Mouse (Mus musculus): ENCODE results near the gene Ppp1r14a. TPM values are rescaled to one million over a fixed set of nuclear protein-coding genes. Genes with fewer than 3 reads are reported as not detected.

The Ppp1r14a gene
- total RNA-seq, 1 experiment from 2014 or later, result not detected

DNA sequence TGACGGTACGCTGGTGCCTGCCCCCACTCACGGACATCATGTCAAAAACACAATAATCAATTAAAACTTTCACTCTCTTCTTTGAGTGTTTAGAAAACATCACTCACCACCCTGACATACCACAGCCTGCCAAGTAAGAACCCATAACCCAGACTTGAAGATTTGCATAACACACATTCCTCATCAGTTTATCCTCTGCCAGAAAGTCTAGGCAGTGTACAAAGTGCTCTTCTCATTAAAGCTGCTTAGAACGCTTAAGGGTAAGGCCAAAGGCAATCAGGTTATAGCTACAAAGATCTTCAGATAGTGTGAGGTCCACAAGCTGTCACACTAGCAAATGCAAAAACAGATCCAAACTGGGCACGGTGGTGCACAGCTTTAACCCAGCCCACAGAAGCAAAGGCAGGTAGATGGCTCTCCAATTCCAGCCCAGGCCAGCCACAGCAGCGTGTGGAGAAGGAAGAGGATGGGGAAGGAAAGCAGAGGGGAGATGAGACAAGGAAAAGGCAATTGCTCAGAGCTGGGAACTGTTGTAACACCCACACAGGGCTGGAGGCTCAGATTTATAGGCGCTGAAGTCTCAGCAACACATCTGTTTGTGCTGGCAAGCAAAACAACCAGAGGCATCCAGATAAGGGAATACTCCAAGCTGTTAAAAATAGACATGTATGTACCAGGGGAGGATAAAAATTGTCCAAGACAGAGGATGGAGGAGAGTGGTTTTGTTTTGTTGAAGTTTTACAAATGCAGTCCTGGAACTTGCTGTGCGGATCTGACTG lies 17.2 kb upstream of the Ppp1r14a start:
- no peak for ATAC-seq (replicated peaks in 1 of 2; ENCODE audit: insufficient read depth in 1 of 2, low FRiP score in 2 of 2, low TSS enrichment in 1 of 2, low read depth in 1 of 2, poor library complexity in 2 of 2, severe bottlenecking in 2 of 2)

DNA sequence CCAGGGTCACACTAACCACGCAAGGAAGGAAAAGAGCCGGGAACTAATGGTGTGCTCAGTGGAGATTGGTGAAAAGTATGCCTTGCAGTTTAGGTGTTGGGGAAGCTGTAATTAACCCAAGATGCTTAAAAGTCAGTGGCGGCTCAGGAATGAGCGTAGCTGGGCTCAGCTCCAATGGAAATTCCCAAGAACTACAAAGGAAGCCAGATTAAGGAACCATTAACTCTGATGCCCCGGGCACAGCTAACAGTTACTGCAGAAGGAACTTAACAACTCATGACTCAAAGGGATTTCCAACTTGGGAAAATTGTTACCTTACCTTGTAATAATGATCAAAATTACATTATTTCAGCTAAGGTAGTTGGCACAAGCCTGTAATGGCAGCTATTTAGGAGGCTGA lies 12.4 kb upstream of the Ppp1r14a start:
- no peak for ATAC-seq (replicated peaks in 1 of 2; ENCODE audit: insufficient read depth in 1 of 2, low FRiP score in 2 of 2, low TSS enrichment in 1 of 2, low read depth in 1 of 2, poor library complexity in 2 of 2, severe bottlenecking in 2 of 2)

DNA sequence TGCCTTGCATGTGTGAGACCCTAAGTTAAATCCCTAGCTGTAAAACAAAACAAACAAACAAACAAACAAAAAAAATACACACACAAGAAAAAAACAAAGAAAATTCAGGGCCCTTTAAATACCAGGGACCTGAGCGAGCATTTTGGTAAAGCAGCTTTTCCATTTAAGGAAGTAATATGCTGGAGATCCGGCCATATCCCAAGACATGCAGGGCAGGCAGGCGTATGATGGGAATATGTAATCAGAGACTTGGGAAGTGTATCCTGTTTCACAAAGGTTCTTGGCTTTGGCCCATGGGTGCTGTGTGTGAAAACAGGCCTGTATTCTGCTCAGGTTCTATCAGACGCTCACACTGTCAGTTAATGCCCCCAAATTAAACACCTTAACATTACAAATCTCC lies 11.6 kb upstream of the Ppp1r14a start:
- ATAC-seq (replicated peaks in 1 of 2; ENCODE audit: insufficient read depth in 1 of 2, low FRiP score in 2 of 2, low TSS enrichment in 1 of 2, low read depth in 1 of 2, poor library complexity in 2 of 2, severe bottlenecking in 2 of 2), result no peak

DNA sequence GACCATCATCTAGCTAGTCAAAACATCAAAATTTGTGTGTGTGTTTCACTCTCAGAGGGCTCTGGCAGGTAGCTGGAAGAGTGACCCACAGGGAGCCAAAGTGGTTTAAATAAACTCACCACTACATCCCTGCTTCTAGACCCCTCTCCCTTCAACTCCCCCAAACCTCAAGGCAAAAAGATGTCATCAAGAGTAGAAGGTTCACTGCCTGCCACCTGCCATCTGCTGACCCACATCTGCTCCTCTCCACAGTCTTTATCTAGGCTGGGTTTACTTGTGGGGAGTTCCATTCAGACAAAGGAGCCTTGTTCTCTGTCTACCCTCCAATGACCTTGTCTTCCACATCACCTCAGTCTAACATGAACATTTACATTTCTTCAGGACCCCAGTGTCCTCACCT lies 9.8 kb upstream of the Ppp1r14a start:
- no peak for ATAC-seq (replicated peaks in 1 of 2; ENCODE audit: insufficient read depth in 1 of 2, low FRiP score in 2 of 2, low TSS enrichment in 1 of 2, low read depth in 1 of 2, poor library complexity in 2 of 2, severe bottlenecking in 2 of 2)

DNA sequence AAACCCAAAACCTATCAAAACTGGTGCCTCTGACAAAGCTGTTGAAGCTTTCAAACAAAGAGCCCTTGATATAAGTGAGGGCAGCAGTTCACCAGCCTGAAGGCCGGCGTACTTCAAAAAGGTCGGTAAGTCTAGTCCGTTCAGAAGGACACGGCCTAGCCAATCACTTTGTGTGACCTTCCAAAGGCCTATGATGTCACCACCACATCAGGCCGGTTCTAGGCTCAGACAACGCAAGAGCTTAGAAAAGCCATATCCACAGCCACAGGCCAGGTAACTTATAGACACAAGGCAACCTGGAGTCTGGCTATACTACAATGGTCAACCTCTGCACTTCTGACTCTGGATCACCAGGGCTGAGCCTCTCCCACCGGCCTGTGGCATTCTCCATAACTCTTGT lies 9.2 kb upstream of the Ppp1r14a start:
- no peak for ATAC-seq (replicated peaks in 1 of 2; ENCODE audit: insufficient read depth in 1 of 2, low FRiP score in 2 of 2, low TSS enrichment in 1 of 2, low read depth in 1 of 2, poor library complexity in 2 of 2, severe bottlenecking in 2 of 2)

DNA sequence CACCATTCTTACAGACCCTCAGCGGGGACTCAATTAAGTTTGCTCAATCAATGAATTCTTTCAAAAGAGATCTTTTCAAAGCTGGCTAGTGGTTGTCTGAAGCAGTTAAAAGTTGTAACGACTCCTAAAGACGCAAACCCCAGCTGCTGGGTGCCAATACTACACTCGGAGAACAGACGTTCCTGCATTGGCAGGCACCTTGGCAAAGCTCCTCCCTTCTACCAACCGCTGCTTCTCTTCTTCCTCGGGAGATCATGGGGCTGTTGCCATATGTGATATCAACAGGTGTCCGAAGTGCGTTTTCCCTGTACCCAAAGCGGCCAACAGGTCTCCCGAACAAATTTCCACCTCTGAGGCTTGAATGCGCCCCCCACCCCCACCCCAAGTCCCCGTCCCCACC lies 8.3 kb upstream of the Ppp1r14a start:
- peak in 1 of 2 experiments; percentile 55; a peak in 1 of 4 replicates for ATAC-seq (replicated peaks in 1 of 2; ENCODE audit: insufficient read depth in 1 of 2, low FRiP score in 2 of 2, low TSS enrichment in 1 of 2, low read depth in 1 of 2, poor library complexity in 2 of 2, severe bottlenecking in 2 of 2)

DNA sequence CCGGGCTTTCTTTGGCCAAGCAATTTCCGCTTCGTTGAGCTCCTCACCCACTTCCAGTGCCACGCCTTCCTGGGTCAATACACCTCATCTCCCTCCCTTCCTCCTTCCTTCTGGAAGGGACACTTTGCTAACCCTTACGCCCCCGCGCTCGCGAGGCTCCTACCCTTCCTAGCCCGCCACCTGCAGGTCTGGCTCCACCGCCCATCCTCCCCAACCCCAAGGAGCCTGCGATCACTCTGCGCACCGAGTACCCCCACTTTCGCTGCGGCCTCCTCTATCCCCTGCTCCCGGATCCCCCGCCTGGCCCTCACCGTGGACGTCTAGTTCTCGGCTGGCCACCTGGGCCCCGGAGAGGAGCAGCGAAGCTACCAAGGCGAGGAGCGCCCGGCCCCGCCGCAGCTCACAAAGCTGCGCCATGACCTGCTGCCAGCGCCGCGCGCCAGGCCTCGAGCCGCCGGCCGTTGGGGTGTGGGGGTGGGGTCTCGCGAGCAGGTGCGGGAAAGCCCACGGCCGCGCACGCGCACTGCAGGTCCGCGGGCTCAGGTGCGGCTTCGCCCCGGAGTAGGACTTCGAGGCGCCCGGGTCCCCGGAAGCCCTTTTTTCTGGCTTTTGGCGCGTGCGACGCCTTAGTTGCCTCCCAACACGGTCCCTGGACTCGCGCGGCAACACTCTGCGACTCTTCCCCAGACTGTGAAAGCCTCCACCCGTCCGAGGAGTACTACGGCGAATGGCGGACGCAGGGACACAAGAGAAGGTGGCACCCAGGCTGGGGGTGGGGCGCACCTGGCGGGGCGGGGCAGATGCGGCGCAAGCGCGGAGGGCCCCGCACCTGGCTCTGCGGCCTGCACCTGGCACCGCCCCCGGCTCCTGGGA lies 7.7 kb upstream of the Ppp1r14a start, which contains the start of gene Spint2:
Gene Spint2, minus strand, starts transcription at position 712 of the 873 bp plus-strand sequence.
- ATAC-seq (replicated peaks in 1 of 2; ENCODE audit: insufficient read depth in 1 of 2, low FRiP score in 2 of 2, low TSS enrichment in 1 of 2, low read depth in 1 of 2, poor library complexity in 2 of 2, severe bottlenecking in 2 of 2), result peak; percentile 60 to 66

DNA sequence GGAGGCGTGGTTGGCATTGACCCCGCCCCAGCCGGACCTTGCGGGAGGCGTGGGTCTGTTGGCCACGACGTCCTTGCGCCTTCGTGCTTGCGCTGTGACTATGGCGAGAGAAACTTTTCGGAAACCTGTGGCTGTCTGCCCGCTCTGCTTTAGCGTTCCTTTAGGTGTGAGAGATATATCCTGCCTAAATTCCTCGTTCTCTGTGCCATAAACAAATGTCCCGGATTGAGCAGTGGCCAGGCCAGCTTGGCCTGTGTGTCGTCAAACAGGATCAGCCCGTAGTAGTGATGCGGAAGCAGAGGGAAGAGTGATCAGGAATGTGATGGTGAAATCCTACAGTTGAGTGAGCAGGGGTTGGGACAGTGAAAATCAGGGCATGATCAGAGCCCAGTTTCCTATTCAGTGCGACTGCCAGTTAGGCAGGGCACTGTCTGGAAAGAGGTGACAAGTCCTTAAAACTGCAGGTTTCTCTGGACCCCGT lies 7.0 kb upstream of the Ppp1r14a start:
- peak in 1 of 2 experiments; percentile 57; a peak in 2 of 4 replicates for ATAC-seq (replicated peaks in 1 of 2; ENCODE audit: insufficient read depth in 1 of 2, low FRiP score in 2 of 2, low TSS enrichment in 1 of 2, low read depth in 1 of 2, poor library complexity in 2 of 2, severe bottlenecking in 2 of 2)

DNA sequence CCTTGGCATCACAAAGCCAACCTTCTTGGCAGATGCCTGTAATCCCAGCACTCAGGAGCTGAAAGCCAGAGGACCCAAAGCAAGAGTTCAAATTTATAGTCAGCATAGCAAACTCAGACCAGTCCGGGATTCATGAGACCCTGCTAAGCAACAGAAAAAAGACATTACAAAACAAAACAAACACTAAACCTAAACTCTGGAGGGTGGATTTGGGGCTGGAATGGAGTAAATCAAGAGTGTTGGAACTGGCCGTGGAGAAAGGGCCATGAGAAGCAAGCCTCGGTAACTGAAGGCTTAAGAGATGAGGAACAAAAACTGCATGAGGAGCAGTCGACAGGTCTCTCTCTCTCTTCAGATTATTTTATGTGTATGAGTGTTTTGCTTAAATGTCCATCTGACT lies 5.2 kb upstream of the Ppp1r14a start:
- no peak for ATAC-seq (replicated peaks in 1 of 2; ENCODE audit: insufficient read depth in 1 of 2, low FRiP score in 2 of 2, low TSS enrichment in 1 of 2, low read depth in 1 of 2, poor library complexity in 2 of 2, severe bottlenecking in 2 of 2)

DNA sequence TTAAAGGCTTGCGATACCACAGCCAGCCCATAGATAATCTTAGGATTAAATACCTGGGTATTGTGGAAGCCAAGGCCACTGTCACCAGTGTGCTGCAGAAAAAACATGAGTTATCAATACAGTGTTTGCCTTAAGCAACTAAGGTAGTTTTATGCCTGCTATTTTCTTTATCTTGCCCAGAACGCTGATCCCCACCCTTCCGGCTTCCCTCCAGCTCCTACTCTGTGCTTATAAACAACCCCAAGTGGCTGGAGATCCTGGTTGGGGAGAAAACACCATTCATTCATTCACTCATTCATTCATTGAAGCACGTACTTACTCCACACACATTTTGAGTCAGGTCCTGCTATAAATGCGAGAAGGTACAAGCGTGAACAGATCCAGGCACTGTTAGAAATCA lies 4.6 kb upstream of the Ppp1r14a start:
- ATAC-seq (replicated peaks in 1 of 2; ENCODE audit: insufficient read depth in 1 of 2, low FRiP score in 2 of 2, low TSS enrichment in 1 of 2, low read depth in 1 of 2, poor library complexity in 2 of 2, severe bottlenecking in 2 of 2), result no peak

DNA sequence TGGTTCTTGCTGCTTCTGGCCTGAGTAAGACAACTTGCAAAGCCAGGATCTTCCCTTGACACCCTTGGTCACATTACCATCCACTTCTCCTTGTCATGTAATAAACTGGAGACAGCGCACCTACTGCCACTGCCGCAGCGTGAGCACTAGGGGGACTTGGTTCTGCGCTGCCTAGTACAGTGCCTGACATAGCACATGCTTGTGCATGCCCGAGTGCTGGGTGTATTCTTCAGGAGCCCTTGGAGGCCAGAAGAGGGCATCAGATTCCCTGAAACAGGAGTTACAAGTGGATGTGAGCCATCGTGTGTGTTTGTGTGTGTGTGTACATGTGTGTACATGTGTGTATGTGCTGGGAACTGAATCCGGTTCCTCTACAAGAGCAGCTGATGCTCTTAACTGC lies 1.6 kb upstream of the Ppp1r14a start:
- no peak; a peak in 1 of 4 replicates for ATAC-seq (replicated peaks in 1 of 2; ENCODE audit: insufficient read depth in 1 of 2, low FRiP score in 2 of 2, low TSS enrichment in 1 of 2, low read depth in 1 of 2, poor library complexity in 2 of 2, severe bottlenecking in 2 of 2)

DNA sequence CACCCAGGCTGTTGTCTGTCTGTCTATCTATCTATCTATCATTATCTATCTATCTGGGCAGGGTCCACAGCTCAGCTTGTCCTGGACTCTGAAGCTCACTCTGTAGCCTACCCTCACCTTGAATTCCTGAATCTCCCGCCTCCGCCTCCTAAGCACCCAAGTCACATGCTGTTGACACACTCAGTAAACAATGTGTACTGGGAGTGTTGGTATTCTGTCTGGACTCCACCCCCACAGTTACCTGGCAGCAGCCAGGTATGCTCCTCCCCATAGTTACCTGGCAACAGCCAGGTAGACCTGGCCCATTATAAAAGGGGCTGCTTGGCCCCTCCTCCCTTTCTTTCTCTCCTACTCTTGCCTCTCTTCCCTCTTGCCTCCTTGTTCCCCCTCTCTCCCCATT lies 1.0 kb upstream of the Ppp1r14a start:
- no peak for ATAC-seq (replicated peaks in 1 of 2; ENCODE audit: insufficient read depth in 1 of 2, low FRiP score in 2 of 2, low TSS enrichment in 1 of 2, low read depth in 1 of 2, poor library complexity in 2 of 2, severe bottlenecking in 2 of 2)

DNA sequence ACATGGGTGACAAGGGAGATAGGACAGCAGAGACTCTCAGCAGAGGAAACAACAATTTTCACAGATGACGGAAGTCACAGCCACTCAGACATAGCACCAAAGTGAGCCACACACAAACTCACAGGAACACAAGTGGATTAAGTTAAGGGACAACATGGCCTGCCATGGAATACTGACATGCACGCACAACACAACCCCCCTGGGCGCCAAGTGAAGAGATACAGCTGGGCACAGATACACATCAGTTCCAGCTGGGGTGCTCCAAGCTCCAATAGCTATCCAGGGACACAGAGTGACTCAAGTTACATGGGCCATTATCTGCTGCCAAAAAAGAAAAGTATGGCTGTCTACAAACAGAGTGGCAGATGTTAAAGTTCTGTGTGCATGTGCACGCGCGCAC lies 748 bp downstream of the Ppp1r14a start:
- no peak for ATAC-seq (replicated peaks in 1 of 2; ENCODE audit: insufficient read depth in 1 of 2, low FRiP score in 2 of 2, low TSS enrichment in 1 of 2, low read depth in 1 of 2, poor library complexity in 2 of 2, severe bottlenecking in 2 of 2)

DNA sequence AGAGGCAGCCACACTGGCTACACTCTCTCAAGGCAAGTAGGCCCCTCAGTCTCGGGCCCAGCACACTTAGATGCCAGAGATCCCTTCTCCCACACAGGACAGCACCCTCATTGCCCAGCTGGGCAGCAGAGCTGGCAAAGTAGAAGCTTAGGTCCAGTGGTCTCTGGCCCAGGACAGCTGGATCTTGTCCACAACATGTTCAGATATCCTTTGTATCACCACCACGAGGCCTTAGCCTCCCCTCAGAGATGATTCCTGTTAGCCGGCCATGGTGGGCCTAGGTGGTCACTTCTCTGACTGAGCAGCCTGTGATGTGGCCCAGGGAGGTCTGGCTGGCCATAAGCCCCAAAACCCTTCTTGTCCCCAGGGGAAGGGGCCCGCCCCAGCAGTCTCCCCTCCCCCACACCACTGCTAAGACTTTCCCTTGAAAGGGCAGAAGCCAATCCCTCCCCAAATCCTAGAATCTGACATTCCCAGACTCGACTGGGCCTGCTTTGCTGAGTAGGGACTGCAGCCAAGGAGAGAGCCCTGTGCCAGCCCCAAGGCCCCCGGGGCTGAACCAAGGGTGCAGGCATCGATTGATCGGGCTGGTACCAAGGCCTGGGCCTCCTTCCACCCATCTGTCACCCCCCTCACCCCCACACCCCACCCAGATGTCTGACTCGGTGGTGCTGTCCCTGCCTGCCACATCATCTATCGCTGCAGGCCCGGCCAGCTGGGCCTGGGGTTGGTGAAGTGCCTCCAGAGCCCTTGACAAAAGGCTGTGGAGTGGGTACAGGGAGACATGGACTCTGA lies 1.8 kb downstream of the Ppp1r14a start:
- no peak for ATAC-seq (replicated peaks in 1 of 2; ENCODE audit: insufficient read depth in 1 of 2, low FRiP score in 2 of 2, low TSS enrichment in 1 of 2, low read depth in 1 of 2, poor library complexity in 2 of 2, severe bottlenecking in 2 of 2)

DNA sequence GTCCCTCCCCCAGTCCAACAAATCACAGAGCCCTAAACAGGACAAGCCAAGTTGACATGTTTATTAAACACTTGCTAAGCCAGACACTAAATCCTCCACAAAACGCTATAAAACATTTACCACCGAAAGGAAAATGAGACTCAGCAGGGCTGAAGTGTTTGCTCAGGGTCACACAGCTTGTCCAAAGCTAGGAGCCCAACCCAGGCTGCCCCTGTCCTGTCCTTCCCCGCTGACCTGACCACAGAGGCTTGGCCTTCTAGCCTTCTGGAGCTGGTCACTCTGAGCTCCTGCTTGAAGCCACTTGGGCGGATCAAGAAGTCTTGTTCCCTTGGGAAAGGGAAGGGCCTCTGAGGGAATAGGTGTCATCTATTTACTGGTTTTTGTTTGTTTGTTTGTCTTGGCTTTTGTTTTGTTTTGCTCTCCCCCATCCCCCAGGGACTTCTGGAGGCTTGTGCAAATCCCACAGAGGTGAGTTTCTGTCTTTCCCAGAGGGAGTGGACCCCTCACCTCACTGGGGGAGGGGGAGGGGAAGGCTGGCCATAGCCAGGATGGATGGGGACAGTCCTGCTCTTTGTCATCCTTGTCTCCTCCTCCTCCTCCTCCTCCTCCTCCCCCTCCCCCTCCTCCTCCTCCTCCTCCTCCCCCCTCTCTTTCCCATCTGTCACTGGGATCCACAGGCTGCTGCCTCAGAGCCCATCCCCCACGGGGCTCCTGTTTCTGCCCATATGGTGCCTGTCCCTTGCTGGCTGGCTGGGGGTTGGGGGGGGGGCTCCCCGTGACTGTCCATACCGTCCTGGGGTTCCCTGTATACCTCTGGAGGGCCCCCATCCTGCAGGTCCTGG lies 2.7 kb downstream of the Ppp1r14a start:
- no peak for ATAC-seq (replicated peaks in 1 of 2; ENCODE audit: insufficient read depth in 1 of 2, low FRiP score in 2 of 2, low TSS enrichment in 1 of 2, low read depth in 1 of 2, poor library complexity in 2 of 2, severe bottlenecking in 2 of 2)

DNA sequence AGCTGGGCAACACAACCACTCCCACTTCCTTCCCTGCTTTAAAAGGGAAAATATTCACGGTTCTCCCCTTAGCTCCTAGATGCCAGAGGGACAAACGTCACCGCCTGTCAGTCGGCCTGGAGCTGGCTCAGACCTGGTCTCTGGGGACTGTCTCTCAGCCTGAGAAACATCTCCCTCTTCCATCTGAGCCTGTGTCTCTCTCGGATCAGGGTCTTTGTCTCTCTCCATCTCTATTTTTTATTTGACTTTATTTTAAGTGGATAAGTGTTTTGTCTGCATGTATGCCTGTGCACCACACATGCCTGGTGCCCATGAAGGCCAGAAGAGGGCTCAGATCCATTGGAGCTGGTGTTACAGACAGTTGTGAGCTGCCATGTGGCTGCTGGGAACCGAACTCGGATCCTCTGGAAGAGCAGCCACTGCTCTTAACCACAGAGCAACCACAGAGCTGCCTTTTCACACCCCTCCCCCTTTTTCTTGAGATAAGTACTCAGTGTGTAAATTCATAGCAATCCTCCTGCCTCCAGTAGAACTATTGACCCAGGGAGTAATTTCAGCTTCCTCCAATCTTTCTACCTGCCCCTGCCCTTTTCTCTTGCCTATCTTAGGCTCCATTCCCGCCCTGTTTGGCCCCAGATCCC lies 3.5 kb downstream of the Ppp1r14a start:
- no peak for ATAC-seq (replicated peaks in 1 of 2; ENCODE audit: insufficient read depth in 1 of 2, low FRiP score in 2 of 2, low TSS enrichment in 1 of 2, low read depth in 1 of 2, poor library complexity in 2 of 2, severe bottlenecking in 2 of 2)

Measured in hematopoietic stem cell, adult 5-6 weeks (primary cell).